Mouse (Mus musculus): ENCODE results near the gene Prpf39. TPM values are rescaled to one million over a fixed set of nuclear protein-coding genes. Genes with fewer than 3 reads are reported as not detected.

Gene Prpf39
- polyA plus RNA-seq, 1 experiment, result 50.9 TPM

DNA sequence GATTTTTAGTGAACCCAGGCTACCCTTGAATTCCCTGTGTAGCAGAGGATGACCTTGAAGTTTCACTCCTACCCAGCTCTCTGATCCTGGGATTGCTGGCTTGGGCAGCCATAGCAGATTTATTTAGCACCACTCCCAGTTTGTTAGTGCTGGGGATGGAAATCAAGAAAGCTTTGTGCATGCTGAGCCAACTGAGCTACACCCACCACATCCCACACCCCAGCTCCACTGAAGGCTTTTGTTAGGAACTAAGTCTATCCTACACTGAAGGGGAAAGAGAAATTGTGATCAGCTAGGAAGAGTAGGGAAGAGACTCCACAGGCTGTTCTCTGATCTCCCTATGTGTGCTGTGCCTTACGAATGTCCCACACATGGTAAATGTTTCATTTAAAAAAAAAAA lies 76.7 kb downstream of the Prpf39 start:
- peak; percentile 11 to 38 for DNase-seq (ENCODE audit: extremely low spot score in 1 of 2, low spot score in 1 of 2)

Other genes with a start within 250 kb of the Prpf39 start
- gene Gm527, start 118.4 kb upstream of the Prpf39 start, polyA plus RNA-seq (2012; rRNA removed), result 8.4 and 9.4 TPM in 2 replicates
- 11.0 and 11.1 TPM in 2 replicates for gene Klhl28, start 70.8 kb upstream of the Prpf39 start, polyA plus RNA-seq (2012; rRNA removed)
- gene Togaram1, start 70.5 kb upstream of the Prpf39 start, polyA plus RNA-seq (2012; rRNA removed), result 23.0 and 24.5 TPM in 2 replicates
- 270 and 323 TPM in 2 replicates for gene Fkbp3, start 37.7 kb downstream of the Prpf39 start, polyA plus RNA-seq (2012; rRNA removed)
- 6.7 and 7.4 TPM in 2 replicates for gene Fancm, start 39.3 kb downstream of the Prpf39 start, polyA plus RNA-seq (2012; rRNA removed)
- 0.36 and 0.52 TPM in 2 replicates for gene Mis18bp1, start 136.3 kb downstream of the Prpf39 start, polyA plus RNA-seq (2012; rRNA removed)
- gene Wdr20rt, start 189.2 kb downstream of the Prpf39 start, polyA plus RNA-seq (2012; rRNA removed), result not detected in 2 replicates